Mouse (Mus musculus): ENCODE data around the gene Dhrs3. TPM values are rescaled to one million over a fixed set of nuclear protein-coding genes. Genes with fewer than 3 reads are reported as not detected.

Dhrs3 gene
- polyA plus RNA-seq, 1 experiment from 2014 or later = 122 TPM

GRCm38 (mm10) chr4:144943273-144943672 is 50.6 kb downstream of the Dhrs3 start:
- Histone ChIP-seq H3K4me2 (ENCODE audit: low read depth, low read length) (no peak overlapping the region), H3K27ac (ENCODE audit: low read length) (no peak overlapping the region), H3K9me3 (ENCODE audit: control insufficient read depth, low read length) (no peaks in the 10 kb centered on the region), H3K27me3 (replicated peaks; ENCODE audit: control insufficient read depth, insufficient read depth, low read length) (no peaks in the 10 kb centered on the region), H3K9ac (ENCODE audit: low read depth, low read length) (no peak overlapping the region), H3K36me3 (ENCODE audit: control insufficient read depth, insufficient read depth, low read length) (no peaks in the 10 kb centered on the region), H3K4me1 (ENCODE audit: control insufficient read depth, insufficient read depth, low read length) (peaks cover 15% of the 10 kb centered on the region), H3K4me3 (ENCODE audit: low read length) (no peak overlapping the region)
- WGBS = 69% methylated on average over 5 of the region's 5 CpGs
- no peak for ATAC-seq

GRCm38 (mm10) chr4:144947738-144948390 is 55.2 kb downstream of the Dhrs3 start:
- Histone ChIP-seq H3K27me3 (replicated peaks; ENCODE audit: control insufficient read depth, insufficient read depth, low read length) (no peaks in the 10 kb centered on the region), H3K27ac (ENCODE audit: low read length) (peak overlapping the region; percentile 54; the same call in 1 of the 2 replicates), H3K4me2 (ENCODE audit: low read depth, low read length) (no peak overlapping the region), H3K9me3 (ENCODE audit: control insufficient read depth, low read length) (no peaks in the 10 kb centered on the region), H3K4me1 (ENCODE audit: control insufficient read depth, insufficient read depth, low read length) (peaks cover 26% of the 10 kb centered on the region), H3K36me3 (ENCODE audit: control insufficient read depth, insufficient read depth, low read length) (no peaks in the 10 kb centered on the region), H3K4me3 (ENCODE audit: low read length) (no peak overlapping the region), H3K9ac (ENCODE audit: low read depth, low read length) (peak overlapping the region; percentile 35; the same call in 1 of the 2 replicates)
- 39% methylated on average over 6 of the region's 6 CpGs for WGBS
- peak; percentile 65 for ATAC-seq

GRCm38 (mm10) chr4:144949441-144950326 is 57.1 kb downstream of the Dhrs3 start:
- Histone ChIP-seq H3K9me3 (ENCODE audit: control insufficient read depth, low read length) (no peaks in the 10 kb centered on the region), H3K36me3 (ENCODE audit: control insufficient read depth, insufficient read depth, low read length) (no peaks in the 10 kb centered on the region), H3K4me2 (ENCODE audit: low read depth, low read length) (no peak overlapping the region), H3K4me3 (ENCODE audit: low read length) (no peak overlapping the region), H3K27me3 (replicated peaks; ENCODE audit: control insufficient read depth, insufficient read depth, low read length) (no peaks in the 10 kb centered on the region), H3K4me1 (ENCODE audit: control insufficient read depth, insufficient read depth, low read length) (peaks cover 26% of the 10 kb centered on the region), H3K27ac (ENCODE audit: low read length) (peak overlapping the region; percentile 48), H3K9ac (ENCODE audit: low read depth, low read length) (peak overlapping the region; percentile 30; the same call in 1 of the 2 replicates)
- 22% methylated on average over 9 of the region's 9 CpGs for WGBS
- ATAC-seq = peak; percentile 78

GRCm38 (mm10) chr4:144950327-144950711 is 57.7 kb downstream of the Dhrs3 start:
- Histone ChIP-seq H3K4me3 (ENCODE audit: low read length) (no peak overlapping the region), H3K4me1 (ENCODE audit: control insufficient read depth, insufficient read depth, low read length) (peaks cover 26% of the 10 kb centered on the region), H3K9me3 (ENCODE audit: control insufficient read depth, low read length) (no peaks in the 10 kb centered on the region), H3K4me2 (ENCODE audit: low read depth, low read length) (no peak overlapping the region), H3K9ac (ENCODE audit: low read depth, low read length) (no peak overlapping the region), H3K27me3 (replicated peaks; ENCODE audit: control insufficient read depth, insufficient read depth, low read length) (no peaks in the 10 kb centered on the region), H3K36me3 (ENCODE audit: control insufficient read depth, insufficient read depth, low read length) (no peaks in the 10 kb centered on the region), H3K27ac (ENCODE audit: low read length) (0 out of 2 replicates have a peak overlapping the region, but pooled peaks have one; percentile 25)
- ATAC-seq = no peak
- 57% methylated on average over 3 of the region's 3 CpGs for WGBS

DNA sequence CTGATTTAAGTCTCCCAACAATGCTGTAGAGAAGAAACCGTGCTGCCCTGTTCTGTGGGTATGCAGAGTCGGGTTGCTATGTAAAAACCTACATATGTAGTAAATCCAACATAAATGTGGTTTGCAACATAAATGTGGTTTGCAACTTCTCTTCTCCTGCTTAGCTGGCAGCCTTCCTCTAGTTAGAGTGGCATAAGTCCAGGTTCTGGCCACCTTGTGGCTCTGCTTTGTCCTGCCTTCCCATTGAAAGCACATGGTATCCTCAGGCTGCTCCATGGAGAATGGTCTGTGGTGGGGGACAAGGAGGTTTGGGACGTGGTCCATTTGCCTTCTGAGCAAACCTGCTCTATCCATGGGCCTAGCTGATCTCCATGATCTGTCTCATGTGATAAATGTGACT is 58.3 kb downstream of the Dhrs3 start:
- Histone ChIP-seq H3K36me3 (ENCODE audit: control insufficient read depth, insufficient read depth, low read length) (no peaks in the 10 kb centered on the region), H3K27me3 (replicated peaks; ENCODE audit: control insufficient read depth, insufficient read depth, low read length) (no peaks in the 10 kb centered on the region), H3K9me3 (ENCODE audit: control insufficient read depth, low read length) (no peaks in the 10 kb centered on the region), H3K4me1 (ENCODE audit: control insufficient read depth, insufficient read depth, low read length) (peaks cover 26% of the 10 kb centered on the region), H3K9ac (ENCODE audit: low read depth, low read length) (no peak overlapping the region), H3K4me3 (ENCODE audit: low read length) (no peak overlapping the region), H3K27ac (ENCODE audit: low read length) (no peak overlapping the region), H3K4me2 (ENCODE audit: low read depth, low read length) (no peak overlapping the region)
- 91% methylated on average over 3 of the region's 3 CpGs for WGBS
- ATAC-seq = no peak

DNA sequence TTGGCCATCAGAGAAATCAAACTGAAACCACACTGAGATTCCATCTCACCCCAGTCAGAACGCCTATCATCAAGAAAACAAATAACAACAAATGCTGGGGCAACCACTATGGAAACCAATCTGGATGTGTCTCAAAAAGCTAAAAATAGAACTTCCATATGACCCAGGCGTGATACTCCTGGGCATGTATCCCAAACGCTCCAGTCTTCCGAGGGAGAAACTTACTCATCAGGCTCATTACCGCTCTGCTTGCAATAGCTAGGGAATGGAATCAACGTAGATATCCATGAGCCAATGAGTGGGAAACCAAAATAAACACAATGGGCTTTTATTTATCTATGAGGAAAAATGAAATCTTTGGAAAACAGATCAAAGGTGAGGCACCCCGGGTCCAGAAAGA is 59.2 kb downstream of the Dhrs3 start:
- H3K27ac ChIP-seq (ENCODE audit: low read length) = no peak overlapping the region
- H3K4me2 ChIP-seq (ENCODE audit: low read depth, low read length) = no peak overlapping the region
- H3K27me3 ChIP-seq (replicated peaks; ENCODE audit: control insufficient read depth, insufficient read depth, low read length) = no peaks in the 10 kb centered on the region
- H3K4me3 ChIP-seq (ENCODE audit: low read length) = no peak overlapping the region
- no peak for ATAC-seq
- no peak overlapping the region for H3K9ac ChIP-seq (ENCODE audit: low read depth, low read length)
- H3K4me1 ChIP-seq (ENCODE audit: control insufficient read depth, insufficient read depth, low read length) = peaks cover 26% of the 10 kb centered on the region
- no peaks in the 10 kb centered on the region for H3K9me3 ChIP-seq (ENCODE audit: control insufficient read depth, low read length)
- WGBS = 79% methylated on average over 7 of the region's 7 CpGs
- H3K36me3 ChIP-seq (ENCODE audit: control insufficient read depth, insufficient read depth, low read length) = no peaks in the 10 kb centered on the region

GRCm38 (mm10) chr4:144953421-144953820 is 60.8 kb downstream of the Dhrs3 start:
- H3K36me3 ChIP-seq (ENCODE audit: control insufficient read depth, insufficient read depth, low read length) = no peaks in the 10 kb centered on the region

DNA sequence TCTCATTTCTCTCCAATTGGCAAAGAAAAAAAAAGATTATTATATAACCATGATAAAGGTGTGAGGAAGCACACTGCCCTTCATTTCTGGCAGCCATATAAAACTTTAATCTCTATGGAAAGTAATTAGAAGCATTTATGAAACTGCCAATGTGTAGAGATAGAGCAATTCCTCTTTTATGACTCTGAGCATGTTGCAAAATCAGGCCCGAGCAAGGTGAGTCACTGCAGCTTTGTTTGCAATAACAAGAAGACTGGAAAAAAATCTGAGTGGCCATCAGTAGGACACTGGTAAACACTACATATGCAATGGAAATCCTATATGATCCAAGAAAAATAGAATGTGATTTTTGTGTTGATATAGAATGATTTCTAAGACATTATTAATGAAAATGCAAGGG is 63.2 kb downstream of the Dhrs3 start:
- Histone ChIP-seq H3K27ac (ENCODE audit: low read length) (no peak overlapping the region), H3K4me3 (ENCODE audit: low read length) (no peak overlapping the region), H3K9me3 (ENCODE audit: control insufficient read depth, low read length) (no peaks in the 10 kb centered on the region), H3K36me3 (ENCODE audit: control insufficient read depth, insufficient read depth, low read length) (no peaks in the 10 kb centered on the region), H3K4me1 (ENCODE audit: control insufficient read depth, insufficient read depth, low read length) (peaks cover 13% of the 10 kb centered on the region), H3K27me3 (replicated peaks; ENCODE audit: control insufficient read depth, insufficient read depth, low read length) (no peaks in the 10 kb centered on the region), H3K9ac (ENCODE audit: low read depth, low read length) (no peak overlapping the region), H3K4me2 (ENCODE audit: low read depth, low read length) (no peak overlapping the region)
- 57% methylated on average over 1 of the region's 1 CpGs for WGBS
- ATAC-seq = peak; percentile 45

More at GRCm38 (mm10) chr4:144953421-144953820, 60.8 kb downstream of the Dhrs3 start:
- Histone ChIP-seq H3K9me3 (ENCODE audit: control insufficient read depth, low read length) (no peaks in the 10 kb centered on the region), H3K27ac (ENCODE audit: low read length) (no peak overlapping the region), H3K4me1 (ENCODE audit: control insufficient read depth, insufficient read depth, low read length) (peaks cover 26% of the 10 kb centered on the region), H3K9ac (ENCODE audit: low read depth, low read length) (no peak overlapping the region), H3K4me2 (ENCODE audit: low read depth, low read length) (no peak overlapping the region), H3K27me3 (replicated peaks; ENCODE audit: control insufficient read depth, insufficient read depth, low read length) (no peaks in the 10 kb centered on the region), H3K4me3 (ENCODE audit: low read length) (no peak overlapping the region)
- ATAC-seq = no peak
- 92% methylated on average over 1 of the region's 1 CpGs for WGBS

DNA sequence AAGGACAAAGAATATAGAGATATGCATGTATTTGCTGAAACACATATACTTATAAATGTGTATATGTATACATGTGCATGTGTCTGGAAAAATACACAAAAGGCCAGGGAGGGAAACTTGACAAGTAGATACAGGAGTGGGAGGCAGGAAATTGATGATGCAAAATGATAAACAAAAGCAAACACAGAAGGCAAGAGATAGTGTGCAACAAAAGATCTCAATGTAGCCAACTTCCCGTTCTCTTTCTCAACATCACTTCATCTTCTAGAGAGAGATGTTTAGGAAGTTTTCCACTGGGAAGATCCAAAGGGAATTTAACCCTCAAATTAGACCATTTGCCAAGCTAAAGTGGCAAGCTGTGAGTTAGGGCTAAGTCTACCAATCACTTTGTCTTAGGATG is 63.7 kb downstream of the Dhrs3 start:
- Histone ChIP-seq H3K9me3 (ENCODE audit: control insufficient read depth, low read length) (no peaks in the 10 kb centered on the region), H3K36me3 (ENCODE audit: control insufficient read depth, insufficient read depth, low read length) (no peaks in the 10 kb centered on the region), H3K4me2 (ENCODE audit: low read depth, low read length) (no peak overlapping the region), H3K4me3 (ENCODE audit: low read length) (no peak overlapping the region), H3K4me1 (ENCODE audit: control insufficient read depth, insufficient read depth, low read length) (peaks cover 13% of the 10 kb centered on the region), H3K27me3 (replicated peaks; ENCODE audit: control insufficient read depth, insufficient read depth, low read length) (no peaks in the 10 kb centered on the region), H3K9ac (ENCODE audit: low read depth, low read length) (no peak overlapping the region), H3K27ac (ENCODE audit: low read length) (no peak overlapping the region)
- WGBS = 44% methylated on average over 1 of the region's 1 CpGs
- no peak for ATAC-seq
